Mouse (Mus musculus) liver, embryonic 14.5 days (tissue): ENCODE measurements around the gene Peli1.
"Not testable (repeated sequence)": the region's sequence is repeated elsewhere in the genome, so short reads cannot be mapped to it uniquely, and the experiment has no call there.

ENCODE experiments used
- CTCF ChIP-seq: IDR thresholded peaks from 2 replicates; pipeline ENCODE4 v1.5.1; 2016; ENCODE audit warnings: antibody characterized with exemption, low read depth, control low read depth
- EP300 ChIP-seq: IDR thresholded peaks from 2 replicates; pipeline ENCODE4 v1.6.1; 2016; ENCODE audit warnings: antibody characterized with exemption, low read depth

- not testable (repeated sequence) for TF ChIP-seq CTCF, EP300
Measured at GRCm38 (mm10) chr11:21169608-21169860, 78.4 kb downstream of the Peli1 start.
